Mouse (Mus musculus) CD4-positive, CD25-positive, alpha-beta regulatory T cell, adult 9 weeks (primary cell): ENCODE results near the gene Vrk1. TPM values are rescaled to one million over a fixed set of nuclear protein-coding genes. Genes with fewer than 3 reads are reported as not detected.

Experiments used
- polyA plus RNA-seq: library from polyadenylated mRNA; unstranded; fragments of 100-300 nt; shearing (Covaris generic); gene quantifications from one replicate; pipeline ENCODE4 v1.2.1, GENCODE M21; 2017

Vrk1 gene
- 136 TPM for polyA plus RNA-seq

GRCm38 (mm10) chr12:106010065-106010915 is at the start of gene Vrk1:
TSS of gene Vrk1 (plus strand) at chr12:106010228.

Other genes starting within 250 kb of the Vrk1 start
- 294 TPM for gene Papola, start 225.5 kb upstream of the Vrk1 start, polyA plus RNA-seq